Mouse (Mus musculus) kidney, adult 2 months (tissue): ENCODE measurements at regions not wholly inside any gene's neighbourhood (a gene's known extent, or its start where the extent isn't known, plus 50 kb on each side); places are given as distances from the start of the nearest gene placed in this dataset.

Experiments
- DNase-seq: peaks from one replicate; pipeline ENCODE4 v3.0.0; 2021
- H3K27ac ChIP-seq: fragments of 200-500 bp; 2 replicates; pipeline ENCODE4 v1.5.1; 2012; ENCODE audit warnings: low read depth, low read length, control low read depth, inconsistent platforms; ENCODE audit not compliant: insufficient read depth
- H3K27me3 ChIP-seq: fragments of 200-500 bp; replicated peaks from 2 replicates; pipeline ENCODE4 v1.6.1; 2012; ENCODE audit warnings: mild to moderate bottlenecking, moderate library complexity, low read length, inconsistent platforms; ENCODE audit not compliant: control insufficient read depth, insufficient read depth
- H3K36me3 ChIP-seq: fragments of 200-500 bp; 2 replicates; pipeline ENCODE4 v1.6.1; 2012; ENCODE audit warnings: mild to moderate bottlenecking, moderate library complexity, low read length, inconsistent platforms; ENCODE audit not compliant: control insufficient read depth, insufficient read depth
- H3K4me1 ChIP-seq: fragments of 200-500 bp; 2 replicates; pipeline ENCODE4 v1.6.1; 2011; ENCODE audit warnings: low read length; ENCODE audit not compliant: control insufficient read depth, insufficient read depth
- H3K4me3 ChIP-seq: fragments of 200-500 bp; 2 replicates; pipeline ENCODE4 v1.5.1; 2011; ENCODE audit warnings: mild to moderate bottlenecking, low read depth, low read length, control low read depth; ENCODE audit not compliant: insufficient read depth
- CTCF ChIP-seq: fragments of 200-500 bp; conservative IDR thresholded peaks from 2 replicates; pipeline ENCODE4 v1.5.1; 2011; ENCODE audit warnings: low read depth, mild to moderate bottlenecking, control low read depth, low read length, moderate library complexity, mixed read lengths; ENCODE audit not compliant: insufficient read depth, insufficient read length
- POLR2A ChIP-seq: fragments of 200-500 bp; IDR thresholded peaks from one replicate; pipeline ENCODE4 v1.6.1; 2011; ENCODE audit warnings: low read depth, low read length, control low read depth
- WGBS: fragments of 180-500 bp; shearing (Covaris S2); methylation state at CpG from one replicate; pipeline ENCODE4 v1.1.7; 2018; 5-methylcytosine and 5-hydroxymethylcytosine counted together

DNA sequence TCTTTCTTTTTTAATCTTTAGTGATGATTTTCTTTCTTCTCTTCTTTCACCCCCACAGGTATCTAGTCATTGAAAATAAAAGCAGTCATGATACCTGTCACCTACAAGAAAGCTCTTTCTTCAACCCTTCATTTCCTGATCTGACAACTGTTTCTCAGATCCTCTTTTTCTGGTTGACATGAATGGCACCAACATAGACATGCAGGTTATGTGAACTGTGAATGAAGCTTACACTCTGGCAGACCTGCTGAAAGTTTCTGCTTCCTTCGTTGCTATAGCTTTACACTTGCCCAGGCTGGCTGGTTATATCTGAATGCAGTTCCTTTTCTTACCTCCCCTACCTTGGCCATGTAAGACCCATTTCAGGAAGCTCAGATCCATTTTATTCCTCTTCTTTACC is 115.2 kb upstream of the Jun start:
- Histone ChIP-seq H3K27me3 (no peaks in the 10 kb centered on the region), H3K4me3 (no peak overlapping the region), H3K27ac (no peak overlapping the region), H3K36me3 (no peaks in the 10 kb centered on the region), H3K4me1 (no peaks in the 10 kb centered on the region)
- no peak for DNase-seq
- TF ChIP-seq CTCF (no peak), POLR2A (no peak)
- WGBS: 94% methylated on average over 1 of the region's 1 CpGs

GRCm38 (mm10) chr4:95169702-95170101 is 117.7 kb upstream of the Jun start:
- H3K36me3 ChIP-seq: no peaks in the 10 kb centered on the region
- no peak overlapping the region for H3K27ac ChIP-seq
- no peak overlapping the region for H3K4me3 ChIP-seq
- TF ChIP-seq CTCF (no peak), POLR2A (no peak)
- no peak for DNase-seq
- H3K27me3 ChIP-seq: no peaks in the 10 kb centered on the region
- WGBS: 67% methylated on average over 2 of the region's 2 CpGs
- H3K4me1 ChIP-seq: no peaks in the 10 kb centered on the region

DNA sequence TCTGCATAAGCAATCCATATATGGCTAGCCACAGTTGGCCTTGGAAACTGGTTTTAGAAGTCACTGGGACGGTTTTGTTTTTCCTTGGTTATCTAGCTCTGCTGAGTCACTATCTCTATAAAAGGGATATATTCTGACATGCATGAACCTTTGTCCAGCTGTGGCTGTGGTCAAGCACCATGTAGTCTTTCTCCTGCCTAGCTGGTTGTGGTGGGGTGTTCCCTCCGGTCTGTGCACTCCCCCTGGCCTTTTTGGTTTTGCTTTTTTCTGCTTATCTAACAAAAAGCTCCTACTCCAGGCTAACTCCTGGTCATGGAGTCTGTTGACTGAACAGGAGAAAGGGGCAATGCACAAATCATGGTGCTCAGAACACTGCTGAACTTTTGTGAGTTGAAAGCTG is 125.7 kb upstream of the Jun start:
- DNase-seq: no peak
- Histone ChIP-seq H3K36me3 (no peaks in the 10 kb centered on the region), H3K27me3 (no peaks in the 10 kb centered on the region), H3K4me3 (no peak overlapping the region), H3K4me1 (no peaks in the 10 kb centered on the region), H3K27ac (no peak overlapping the region)
- TF ChIP-seq CTCF: no peak
- no peak for TF ChIP-seq POLR2A
- WGBS: 77% methylated on average over 2 of the region's 2 CpGs

DNA sequence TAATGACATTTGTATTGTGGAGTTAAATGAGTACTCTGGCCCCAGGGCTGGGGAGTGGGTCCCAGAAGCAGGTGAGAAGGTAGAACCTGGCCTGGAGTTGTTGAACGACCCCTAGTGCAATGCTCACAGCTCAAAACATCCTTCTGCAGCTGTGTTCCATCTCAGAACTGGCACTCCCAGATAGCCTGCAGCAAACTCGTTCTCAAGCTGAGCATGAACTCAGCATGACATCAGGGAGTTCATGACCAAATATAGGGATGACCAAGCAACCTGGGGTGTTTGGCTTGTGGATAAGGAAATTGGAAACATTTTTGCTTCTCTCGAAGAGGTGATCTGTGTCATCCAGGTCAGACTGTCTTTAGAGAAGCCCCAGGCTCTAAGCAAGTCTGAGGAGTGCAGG is 126.4 kb upstream of the Jun start:
- no peaks in the 10 kb centered on the region for H3K27me3 ChIP-seq
- 75% methylated on average over 3 of the region's 3 CpGs for WGBS
- TF ChIP-seq POLR2A (no peak), CTCF (no peak)
- H3K4me1 ChIP-seq: no peaks in the 10 kb centered on the region
- DNase-seq: no peak
- no peak overlapping the region for H3K27ac ChIP-seq
- H3K36me3 ChIP-seq: no peaks in the 10 kb centered on the region
- no peak overlapping the region for H3K4me3 ChIP-seq

- DNase-seq: no peak
- no peak overlapping the region for H3K27ac ChIP-seq
- WGBS: 84% methylated on average over 8 of the region's 8 CpGs
- no peaks in the 10 kb centered on the region for H3K36me3 ChIP-seq
- no peaks in the 10 kb centered on the region for H3K4me1 ChIP-seq
- TF ChIP-seq POLR2A (no peak), CTCF (no peak)
- no peak overlapping the region for H3K4me3 ChIP-seq
- no peaks in the 10 kb centered on the region for H3K27me3 ChIP-seq
These were observed 126.9 kb upstream of the Jun start for GRCm38 (mm10) chr4:95178900-95179299.

GRCm38 (mm10) chr4:95180446-95180845 is 128.4 kb upstream of the Jun start:
- H3K27me3 ChIP-seq: no peaks in the 10 kb centered on the region
- TF ChIP-seq CTCF (no peak), POLR2A (no peak)
- no peak for DNase-seq
- 99% methylated on average over 5 of the region's 5 CpGs for WGBS
- no peaks in the 10 kb centered on the region for H3K36me3 ChIP-seq
- no peak overlapping the region for H3K4me3 ChIP-seq
- no peaks in the 10 kb centered on the region for H3K4me1 ChIP-seq
- no peak overlapping the region for H3K27ac ChIP-seq

DNA sequence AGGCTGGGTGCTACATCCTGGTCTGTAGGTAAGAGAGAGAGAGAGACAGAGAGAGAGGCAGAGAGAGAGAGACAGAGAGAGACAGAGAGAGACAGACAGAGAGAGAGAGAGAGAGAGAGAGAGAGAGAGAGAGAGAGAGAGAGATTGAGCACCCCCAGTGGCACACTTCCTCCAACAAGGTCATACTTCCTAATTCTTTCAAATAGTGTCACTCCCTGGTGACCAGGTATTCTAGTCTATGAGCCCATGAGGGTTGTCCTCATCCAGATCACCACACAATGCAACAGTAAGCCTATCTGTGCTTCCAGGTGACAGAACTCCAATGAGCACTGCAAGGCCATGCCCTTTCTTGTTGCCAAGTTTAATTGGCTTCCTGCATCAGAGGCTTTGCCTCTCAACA is 129.0 kb upstream of the Jun start:
- TF ChIP-seq CTCF: no peak
- TF ChIP-seq POLR2A: no peak
- H3K4me3 ChIP-seq: no peak overlapping the region
- no peaks in the 10 kb centered on the region for H3K36me3 ChIP-seq
- H3K27me3 ChIP-seq: no peaks in the 10 kb centered on the region
- no peak for DNase-seq
- H3K4me1 ChIP-seq: no peaks in the 10 kb centered on the region
- H3K27ac ChIP-seq: no peak overlapping the region

- Histone ChIP-seq H3K4me3 (no peak overlapping the region), H3K27me3 (no peaks in the 10 kb centered on the region), H3K4me1 (peaks cover 5% of the 10 kb centered on the region), H3K36me3 (no peaks in the 10 kb centered on the region), H3K27ac (no peak overlapping the region)
- 36% methylated on average over 4 of the region's 4 CpGs for WGBS
- peak; percentile 49 for DNase-seq
- TF ChIP-seq CTCF (no peak), POLR2A (no peak)
These were observed 132.2 kb upstream of the Jun start for GRCm38 (mm10) chr4:95184180-95184579.
